Mouse (Mus musculus): ENCODE results near the gene Dynlt1a. TPM values are rescaled to one million over a fixed set of nuclear protein-coding genes. Genes with fewer than 3 reads are reported as not detected.
"Not testable (repeated sequence)": the region's sequence is repeated elsewhere in the genome, so short reads cannot be mapped to it uniquely, and the experiment has no call there.

Dynlt1a gene
- total RNA-seq (2021), result 10 to 100 TPM; 10.6 to 12.9 TPM

- peak; percentile 91 to 93 for DNase-seq (ENCODE audit: extremely low spot score in 1 of 2, low spot score in 1 of 2)
These were observed at the start of gene Dynlt1a for GRCm38 (mm10) chr17:6317339-6317985. Gene Dynlt1a (minus strand): TSS chr17:6317500.

DNA sequence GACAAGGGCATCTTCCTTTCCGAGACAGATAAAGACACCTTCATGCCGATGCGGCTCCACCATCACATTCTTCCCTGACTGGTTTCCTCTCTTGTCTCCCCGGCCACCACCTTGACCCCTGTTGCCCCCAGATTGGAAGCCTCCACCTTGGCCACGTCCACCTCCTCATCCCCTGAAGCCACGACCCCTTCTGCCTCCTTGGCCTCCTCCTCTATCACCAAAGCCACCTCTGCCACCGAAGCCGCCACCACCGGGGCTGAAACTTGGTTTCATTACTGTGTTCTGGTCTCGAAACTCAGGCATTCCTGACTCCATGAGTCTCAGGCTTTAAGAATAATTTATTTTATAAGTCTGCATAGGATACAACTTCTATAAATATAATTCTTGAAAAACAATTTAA is 38.0 kb upstream of the Dynlt1a start:
- not testable (repeated sequence) for DNase-seq (ENCODE audit: extremely low spot score in 1 of 2, low spot score in 1 of 2)

DNA sequence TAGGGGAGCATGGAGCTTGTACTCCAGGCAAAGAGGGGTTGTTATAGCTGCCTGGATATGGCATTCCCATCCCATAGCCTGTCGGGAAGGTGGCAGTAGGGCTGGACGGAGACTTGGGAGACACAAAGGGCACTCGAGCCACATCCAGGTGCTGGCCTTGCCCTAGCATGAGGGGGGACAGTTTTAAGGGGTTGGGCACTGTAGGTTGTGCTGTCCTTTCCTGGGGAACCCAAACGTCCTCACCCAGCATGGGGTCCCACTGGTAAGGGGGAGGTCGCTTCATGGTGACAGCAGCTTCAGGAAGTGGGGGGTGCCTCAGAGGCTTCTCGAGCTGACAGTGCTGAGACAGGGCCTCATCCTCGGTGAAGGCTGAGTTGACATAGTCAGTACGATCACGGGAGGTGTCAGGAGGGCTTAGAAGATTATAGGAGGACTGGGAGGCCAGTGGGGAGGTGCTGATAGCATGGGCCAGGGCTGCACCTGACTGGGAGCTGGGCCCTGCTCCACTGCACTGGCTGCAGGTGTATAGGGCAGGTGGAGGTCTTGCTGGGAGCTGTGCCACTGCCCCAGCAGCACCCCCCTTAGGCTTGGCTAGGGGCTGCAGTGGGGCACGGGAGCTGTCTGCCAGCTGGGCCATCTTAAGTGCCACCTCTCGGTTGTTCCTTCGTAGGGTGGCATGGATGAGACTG is 25.4 kb upstream of the Dynlt1a start:
- not testable (repeated sequence) for DNase-seq (ENCODE audit: extremely low spot score in 1 of 2, low spot score in 1 of 2)

GRCm38 (mm10) chr17:6328997-6329396 is 11.7 kb upstream of the Dynlt1a start:
- not testable (repeated sequence) for DNase-seq (ENCODE audit: extremely low spot score in 1 of 2, low spot score in 1 of 2)

DNA sequence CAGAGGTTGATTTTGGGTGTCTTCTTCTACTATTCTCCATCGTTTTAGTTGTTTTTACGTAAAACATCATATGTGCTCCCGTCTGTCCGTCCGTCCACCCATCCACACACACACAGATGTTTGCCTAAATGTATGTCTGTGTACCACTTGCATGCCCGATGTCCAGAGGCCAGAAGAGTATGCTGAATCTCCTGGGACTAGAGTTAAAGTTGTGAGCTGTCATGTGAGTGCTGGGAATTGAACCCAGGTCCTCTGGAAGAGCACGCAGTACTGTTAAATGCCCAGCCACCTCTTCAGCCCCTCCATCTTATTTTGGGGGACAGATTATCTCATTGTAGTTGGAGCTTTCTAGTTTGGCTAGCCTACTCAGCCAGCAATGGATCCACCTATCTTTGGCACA is 10.3 kb upstream of the Dynlt1a start:
- not testable (repeated sequence) for DNase-seq (ENCODE audit: extremely low spot score in 1 of 2, low spot score in 1 of 2)

DNA sequence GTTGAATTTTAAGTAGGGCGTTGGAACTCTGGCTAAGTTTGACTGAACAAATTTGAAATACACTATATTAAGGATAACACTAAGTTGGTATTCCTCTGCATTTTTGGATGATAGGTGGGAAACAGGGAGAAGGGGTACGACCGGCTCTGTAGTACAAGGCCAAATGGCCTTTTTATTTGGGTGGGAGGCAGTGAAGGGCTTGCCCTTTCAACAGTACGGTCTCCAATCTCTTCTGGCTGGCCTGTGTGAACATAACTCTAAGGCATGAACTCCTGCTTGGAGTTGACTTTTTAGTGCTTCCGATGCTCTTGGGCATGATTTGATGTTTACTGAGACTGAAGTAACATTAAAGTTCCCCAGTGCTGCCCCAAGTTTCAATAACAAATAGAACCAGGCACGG is 8.2 kb upstream of the Dynlt1a start:
- DNase-seq (ENCODE audit: extremely low spot score in 1 of 2, low spot score in 1 of 2), result not testable (repeated sequence)

DNA sequence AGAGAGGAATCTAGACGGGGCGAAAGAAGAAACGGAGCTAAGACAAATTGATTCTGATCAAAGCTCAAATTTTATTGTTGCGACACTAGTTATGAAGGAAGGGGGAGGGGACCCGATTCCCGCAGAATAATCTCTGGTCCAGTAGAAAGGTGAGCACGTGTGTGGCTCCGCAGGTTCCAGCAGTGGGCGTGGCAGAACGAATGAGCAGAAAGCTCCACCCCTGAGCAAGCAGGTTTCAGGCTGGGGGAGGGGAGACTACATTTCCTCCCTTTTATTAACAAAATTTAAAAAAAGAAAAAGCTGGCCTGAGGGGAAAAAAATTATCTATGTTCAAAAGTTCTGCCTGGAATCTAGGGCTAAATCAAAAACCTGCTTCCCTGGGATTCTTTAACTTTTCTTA is 7.7 kb upstream of the Dynlt1a start:
- DNase-seq (ENCODE audit: extremely low spot score in 1 of 2, low spot score in 1 of 2), result not testable (repeated sequence)

DNA sequence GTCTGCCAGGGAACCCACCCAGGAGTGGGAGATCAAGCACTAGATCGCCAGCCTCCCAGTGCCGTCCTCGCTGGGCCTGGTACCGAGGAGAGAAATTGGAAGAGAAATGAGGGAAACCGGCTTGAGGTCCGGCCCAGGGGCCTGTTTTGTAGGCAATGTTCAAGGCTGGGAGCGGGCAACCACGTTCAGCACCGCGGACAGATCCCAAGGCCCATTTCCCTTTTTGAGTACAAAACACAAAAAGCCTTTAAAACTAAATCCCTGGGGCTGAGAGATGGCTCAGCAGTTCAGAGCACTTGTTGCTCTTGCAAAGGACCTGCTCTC is 4.4 kb upstream of the Dynlt1a start:
- not testable (repeated sequence) for DNase-seq (ENCODE audit: extremely low spot score in 1 of 2, low spot score in 1 of 2)

- not testable (repeated sequence) for DNase-seq (ENCODE audit: extremely low spot score in 1 of 2, low spot score in 1 of 2)
These were observed 3.9 kb upstream of the Dynlt1a start for GRCm38 (mm10) chr17:6321081-6321777.

DNA sequence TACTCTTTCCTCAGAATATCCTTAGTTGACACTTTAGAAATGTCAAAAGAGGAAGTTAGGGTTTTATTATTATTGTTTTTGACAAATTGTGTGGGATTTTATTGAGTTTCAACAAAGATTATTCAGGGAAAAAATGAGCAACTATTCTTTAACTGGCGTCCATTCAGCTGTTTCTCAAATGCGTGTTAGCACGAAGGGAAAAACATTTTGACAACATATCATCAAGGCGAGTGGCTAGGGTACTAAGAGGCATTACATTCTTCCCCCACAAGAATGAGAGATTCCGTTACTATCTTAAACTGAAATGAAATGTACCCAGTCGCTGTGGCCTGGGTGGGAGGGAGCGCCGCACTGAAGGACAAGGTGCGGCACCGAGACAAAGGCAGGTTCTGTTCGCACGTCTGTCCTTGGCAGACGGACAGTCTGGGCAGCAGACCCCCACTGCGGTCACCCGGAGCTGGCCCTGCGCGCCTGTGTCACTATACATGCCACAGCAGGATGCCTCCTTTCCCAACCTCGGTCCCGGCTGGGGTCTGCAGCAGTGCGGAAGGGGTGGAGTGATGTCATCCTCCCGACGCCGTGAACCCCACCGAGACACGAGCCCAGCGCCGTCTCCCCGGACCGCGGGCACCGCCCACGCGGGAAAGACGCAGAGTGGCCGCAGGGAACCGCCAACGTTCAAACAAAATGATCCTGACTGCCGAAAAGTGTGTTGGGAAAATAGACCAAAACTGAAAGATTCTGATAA is 747 bp downstream of the Dynlt1a start:
- peak; percentile 48 to 54 for DNase-seq (ENCODE audit: extremely low spot score in 1 of 2, low spot score in 1 of 2)

GRCm38 (mm10) chr17:6315706-6316105 is 1.6 kb downstream of the Dynlt1a start:
- DNase-seq (ENCODE audit: extremely low spot score in 1 of 2, low spot score in 1 of 2), result peak in 1 of 2 experiments; percentile 13

DNA sequence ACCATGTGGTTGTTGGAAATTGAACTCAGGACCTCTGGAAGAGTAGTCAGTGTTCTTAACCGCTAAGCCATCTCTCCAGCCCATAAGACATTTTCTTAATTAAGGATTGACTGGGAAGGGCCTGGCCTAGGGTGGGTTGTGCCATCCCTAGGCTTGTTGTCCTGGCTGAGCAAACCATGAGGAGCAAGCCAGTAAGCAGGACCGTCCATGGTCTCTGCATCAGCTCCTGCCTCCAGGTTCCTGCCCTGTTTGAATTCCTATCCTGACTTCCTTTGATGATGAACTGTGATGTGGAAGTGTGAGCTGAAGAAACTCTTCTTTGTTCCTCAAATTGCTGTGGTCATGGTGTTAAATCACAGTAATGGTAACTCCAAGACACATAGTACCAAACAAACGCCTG is 2.8 kb downstream of the Dynlt1a start:
- DNase-seq (ENCODE audit: extremely low spot score in 1 of 2, low spot score in 1 of 2), result peak in 1 of 2 experiments; percentile 9

GRCm38 (mm10) chr17:6312755-6313154 is 4.5 kb downstream of the Dynlt1a start:
- not testable (repeated sequence) for DNase-seq (ENCODE audit: extremely low spot score in 1 of 2, low spot score in 1 of 2)

DNA sequence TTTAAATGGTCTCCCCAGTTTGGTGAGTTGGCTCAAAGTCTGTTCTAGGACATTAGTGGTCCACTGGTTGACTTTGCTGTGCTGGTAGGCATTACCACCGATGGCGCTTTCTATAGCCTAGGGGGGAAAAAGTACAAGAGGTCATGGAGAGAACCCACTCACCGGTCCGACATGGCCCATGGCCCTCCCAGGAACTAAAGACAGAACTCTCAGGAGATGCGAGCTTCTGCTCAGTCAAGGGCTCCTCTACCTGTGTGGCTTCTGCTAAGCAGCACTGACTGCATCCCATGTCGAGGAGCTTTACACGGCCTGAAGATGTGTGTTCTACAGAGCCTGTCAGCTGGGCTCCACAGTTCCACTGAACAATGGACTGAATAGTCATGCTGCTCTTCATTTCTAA is 5.6 kb downstream of the Dynlt1a start:
- DNase-seq (ENCODE audit: extremely low spot score in 1 of 2, low spot score in 1 of 2), result not testable (repeated sequence)

DNA sequence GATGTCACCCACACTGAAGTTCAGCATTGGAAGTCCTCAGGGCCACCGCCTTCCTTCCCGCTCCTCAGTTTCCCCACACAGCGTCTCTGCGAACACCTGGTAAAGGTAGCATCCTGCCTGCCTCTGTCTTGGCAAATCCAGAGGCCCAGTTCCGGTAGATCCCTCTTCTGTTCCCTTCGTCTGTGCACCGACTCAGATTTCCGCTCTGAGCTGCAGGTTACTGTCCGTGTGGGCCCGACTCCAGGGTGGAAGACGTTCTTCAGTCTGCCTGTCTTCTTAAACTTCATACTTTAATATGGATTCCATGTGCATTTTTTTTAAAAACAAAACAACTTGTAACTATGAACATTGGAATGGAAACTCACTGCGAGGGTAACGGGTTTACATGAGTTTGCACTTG is 10.8 kb downstream of the Dynlt1a start:
- DNase-seq (ENCODE audit: extremely low spot score in 1 of 2, low spot score in 1 of 2), result not testable (repeated sequence)

DNA sequence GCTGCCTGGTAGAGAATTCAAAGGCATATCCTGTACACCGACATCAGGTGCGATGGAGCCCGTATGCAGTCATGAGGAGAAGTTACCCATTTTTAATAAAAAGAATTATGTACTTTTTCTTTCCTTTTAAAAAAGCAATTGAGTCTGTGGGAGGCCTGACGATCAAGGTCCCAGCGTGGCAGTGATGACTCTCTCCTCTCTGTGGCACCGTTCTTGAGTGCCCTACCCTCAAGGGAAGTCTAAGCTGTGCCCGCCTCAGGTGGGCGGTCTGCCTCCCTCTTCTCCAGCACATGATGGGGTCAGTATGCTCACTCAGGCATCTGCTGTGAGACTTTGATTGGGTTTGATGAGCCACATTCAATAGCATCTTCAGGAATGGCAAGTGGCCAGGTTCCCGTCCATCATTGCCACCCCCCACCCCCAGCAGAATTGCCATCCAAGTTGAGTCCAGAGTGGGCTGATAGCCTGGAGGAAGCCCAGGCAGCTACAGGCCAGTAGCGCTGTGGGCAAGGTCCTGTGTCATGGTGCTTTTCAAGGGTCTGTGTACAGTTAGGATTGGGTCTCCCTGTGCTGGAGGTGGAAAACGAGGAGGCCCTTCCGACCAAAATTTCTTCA is 11.5 kb downstream of the Dynlt1a start:
- not testable (repeated sequence) for DNase-seq (ENCODE audit: extremely low spot score in 1 of 2, low spot score in 1 of 2)

DNA sequence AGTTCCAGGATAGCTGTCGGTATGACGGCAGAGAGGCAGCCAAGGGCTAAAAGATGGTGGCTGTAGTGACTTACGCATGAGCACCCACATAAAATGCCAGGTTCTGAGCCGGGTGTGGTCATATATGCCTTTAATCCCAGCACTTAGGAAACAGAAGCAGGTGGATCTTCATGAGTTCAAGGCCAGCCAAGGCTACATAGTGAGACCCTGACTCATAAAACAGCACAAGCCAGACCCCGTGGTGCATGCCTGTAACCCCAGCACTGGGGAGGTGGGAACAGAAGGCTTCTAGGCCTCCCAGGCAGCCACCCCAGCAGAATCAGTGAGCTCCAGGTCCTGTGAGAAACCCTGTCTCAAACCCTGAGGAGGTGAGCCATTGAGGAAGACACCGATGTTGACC is 12.4 kb downstream of the Dynlt1a start:
- DNase-seq (ENCODE audit: extremely low spot score in 1 of 2, low spot score in 1 of 2), result not testable (repeated sequence)

GRCm38 (mm10) chr17:6300190-6300863 is 17.0 kb downstream of the Dynlt1a start:
- DNase-seq (ENCODE audit: extremely low spot score in 1 of 2, low spot score in 1 of 2), result not testable (repeated sequence)

- not testable (repeated sequence) for DNase-seq (ENCODE audit: extremely low spot score in 1 of 2, low spot score in 1 of 2)
These were observed 20.1 kb downstream of the Dynlt1a start for GRCm38 (mm10) chr17:6297060-6297795.

All from layer of hippocampus, postnatal 25 days (tissue).